Mouse (Mus musculus): ENCODE measurements around the gene Trp63.

- TF ChIP-seq POLR2A (IDR thresholded peaks at IDR 0.05; ENCODE audit: insufficient read depth, low read depth, low read length) (no peak), CTCF (IDR thresholded peaks at IDR 0.05; ENCODE audit: insufficient read depth, low read depth, low read length) (no peak)
These were observed 74.5 kb downstream of the Trp63 start for GRCm38 (mm10) chr16:25758108-25758507.

All from olfactory bulb, adult 2 months (tissue).